ENCODE assay signal across 18 mouse cellular contexts in the genomic region with DNA sequence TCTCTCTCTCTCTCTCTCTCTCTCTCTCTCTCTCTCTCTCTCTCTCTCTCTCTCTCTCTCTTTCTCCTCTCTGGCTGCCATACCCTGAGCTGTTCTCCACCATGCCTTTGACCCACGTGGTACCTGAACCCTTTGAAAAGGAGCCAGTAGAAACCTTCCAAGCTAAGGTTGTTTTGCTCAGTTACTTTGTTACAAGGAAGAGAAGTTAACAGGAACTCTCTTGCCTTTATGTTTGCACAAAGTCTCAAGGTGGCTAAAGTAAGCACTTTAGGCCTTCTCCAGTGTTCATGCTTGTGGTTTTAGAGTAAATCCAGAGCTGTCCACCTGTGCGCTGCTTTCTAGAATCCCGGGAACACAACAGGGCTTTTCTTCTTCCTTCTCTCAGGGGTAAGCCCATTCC. TPM values are rescaled to one million over a fixed set of nuclear protein-coding genes. Genes with fewer than 3 reads are reported as not detected.
A peak's percentile ranks its signal among the peaks of the same experiment; 100 is the strongest.
DNase-seq lines count a peak whose midpoint lies in the region; ATAC-seq and TF ChIP-seq lines count a peak whose summit lies in the region.
"Had no signal": no experiment of that assay in that cellular context is flagged by ENCODE, and none has a peak within 500 bp of the region (broad histone marks: within the 10 kb centered on the region; RNA-seq: fewer than 3 reads in every experiment).

No protein-coding gene starts in this region.

- no peak for TF ChIP-seq POLR2A in lung, adult 2 months (IDR thresholded peaks at IDR 0.05; ENCODE audit: borderline replicate concordance, extremely low read depth, low read depth, low read length)

- no peak overlapping the region for H3K9ac ChIP-seq in lung, embryonic 15.5 days
- no peak overlapping the region for H3K9ac ChIP-seq in kidney, embryonic 14.5 days (ENCODE audit: low read depth, low read length)
- no peak overlapping the region for H3K9ac ChIP-seq in hindbrain, embryonic 12.5 days
- H3K9ac ChIP-seq: forebrain, embryonic 13.5 days; forebrain, postnatal 0 days; heart, embryonic 15.5 days; hindbrain, embryonic 14.5 days had no signal

- H3K36me3 ChIP-seq in lung, embryonic 15.5 days = no peaks in the 10 kb centered on the region
- H3K36me3 ChIP-seq in kidney, embryonic 14.5 days (ENCODE audit: control insufficient read depth, insufficient read depth, low read length) = no peaks in the 10 kb centered on the region
- no peaks in the 10 kb centered on the region for H3K36me3 ChIP-seq in hindbrain, embryonic 12.5 days
- H3K36me3 ChIP-seq: embryonic facial prominence, embryonic 10.5 days; heart, embryonic 15.5 days had no signal

- H3K4me3 ChIP-seq in lung, adult 2 months (replicated peaks; ENCODE audit: extremely low read depth, low read depth, low read length) = no peak overlapping the region
- no peak overlapping the region for H3K4me3 ChIP-seq in lung, embryonic 15.5 days
- no peak overlapping the region for H3K4me3 ChIP-seq in kidney, embryonic 14.5 days (ENCODE audit: low read length)
- H3K4me3 ChIP-seq in hindbrain, embryonic 12.5 days = no peak overlapping the region
- H3K4me3 ChIP-seq: embryonic facial prominence, embryonic 10.5 days; forebrain, embryonic 13.5 days; heart, adult 2 months; heart, embryonic 15.5 days had no signal

- no peak for TF ChIP-seq CTCF in lung, adult 2 months (IDR thresholded peaks at IDR 0.05; ENCODE audit: insufficient read depth, low read length)

- H3K4me1 ChIP-seq in lung, adult 2 months (ENCODE audit: control insufficient read depth, insufficient read depth, low read length) = no peaks in the 10 kb centered on the region
- H3K4me1 ChIP-seq in lung, embryonic 15.5 days = no peaks in the 10 kb centered on the region
- no peaks in the 10 kb centered on the region for H3K4me1 ChIP-seq in kidney, embryonic 14.5 days (ENCODE audit: control insufficient read depth, insufficient read depth, low read length)
- peaks cover 13% of the 10 kb centered on the region; the same call in 1 of the 2 replicates for H3K4me1 ChIP-seq in hindbrain, embryonic 12.5 days
- H3K4me1 ChIP-seq: heart, embryonic 15.5 days had no signal

- H3K27ac ChIP-seq in lung, embryonic 15.5 days = peak overlapping the region; percentile 59; the same call in 1 of the 2 replicates
- no peak overlapping the region for H3K27ac ChIP-seq in kidney, embryonic 14.5 days (ENCODE audit: low read depth, low read length)
- H3K27ac ChIP-seq in hindbrain, embryonic 12.5 days = no peak overlapping the region
- H3K27ac ChIP-seq: embryonic facial prominence, embryonic 10.5 days; forebrain, embryonic 13.5 days; heart, adult 2 months; heart, embryonic 15.5 days; hindbrain, embryonic 14.5 days had no signal

- DNase-seq in lung, adult 2 months = peak; percentile 22
- DNase-seq in lung, postnatal 14 days = peak; percentile 38
- no peak for DNase-seq in cerebellum, adult 11-12 months
- DNase-seq: adrenal gland, postnatal 25 days; cerebellum, adult 2 months; cerebellum, postnatal 10 days; forebrain, postnatal 0 days; gastrocnemius, postnatal 14 days; heart, adult 2 months; heart, postnatal 14 days had no signal

- H3K27me3 ChIP-seq in lung, embryonic 15.5 days = no peaks in the 10 kb centered on the region
- H3K27me3 ChIP-seq in kidney, embryonic 14.5 days (ENCODE audit: control insufficient read depth, insufficient read depth, low read length) = no peaks in the 10 kb centered on the region
- no peaks in the 10 kb centered on the region for H3K27me3 ChIP-seq in hindbrain, embryonic 12.5 days
- H3K27me3 ChIP-seq: forebrain, embryonic 13.5 days; heart, embryonic 15.5 days had no signal

- peak; percentile 80 for ATAC-seq in lung, embryonic 15.5 days (ENCODE audit: borderline replicate concordance, extremely low read depth, low FRiP score, low TSS enrichment)
- no peak for ATAC-seq in kidney, embryonic 14.5 days (ENCODE audit: low FRiP score, low TSS enrichment)
- ATAC-seq in hindbrain, embryonic 12.5 days (ENCODE audit: low FRiP score) = no peak
- ATAC-seq: forebrain, embryonic 13.5 days had no signal

- H3K9me3 ChIP-seq in lung, embryonic 15.5 days = no peaks in the 10 kb centered on the region
- no peaks in the 10 kb centered on the region for H3K9me3 ChIP-seq in kidney, embryonic 14.5 days (ENCODE audit: control insufficient read depth, low read length)
- no peaks in the 10 kb centered on the region for H3K9me3 ChIP-seq in hindbrain, embryonic 12.5 days (replicated peaks)
- H3K9me3 ChIP-seq: embryonic facial prominence, embryonic 10.5 days; forebrain, embryonic 13.5 days; heart, embryonic 15.5 days had no signal

- H3K4me2 ChIP-seq in lung, embryonic 15.5 days = no peak overlapping the region
- no peak overlapping the region for H3K4me2 ChIP-seq in kidney, embryonic 14.5 days (replicated peaks; ENCODE audit: low read depth, low read length)
- no peak overlapping the region for H3K4me2 ChIP-seq in hindbrain, embryonic 12.5 days (replicated peaks)
- H3K4me2 ChIP-seq: forebrain, embryonic 13.5 days; heart, embryonic 11.5 days; heart, embryonic 15.5 days; hindbrain, embryonic 14.5 days had no signal

- 71% methylated on average over 3 of the region's 3 CpGs for WGBS in lung, adult 2 months
- WGBS in lung, embryonic 15.5 days = 43% methylated on average over 3 of the region's 3 CpGs
- WGBS in kidney, embryonic 14.5 days = 69% methylated on average over 3 of the region's 3 CpGs
- WGBS in hindbrain, embryonic 12.5 days = 74% methylated on average over 3 of the region's 3 CpGs

RNA-seq across cellular contexts. Expression of a gene that starts 8.2 kb away (rescaled TPM):
- polyA plus RNA-seq in lung, adult 2 months (2012; rRNA removed) = 1.7 and 2.2 TPM in 2 replicates
- polyA plus RNA-seq in lung, embryonic 15.5 days (2015; fragmentation: Nextera tagmentation; extraction: Ambion mirVana) = 1.1 and 1.5 TPM in 2 replicates
- 1.9 and 2.7 TPM in 2 replicates for polyA plus RNA-seq in kidney, embryonic 14.5 days (2014; fragmentation: Nextera tagmentation; extraction: Ambion mirVana)
- polyA plus RNA-seq in hindbrain, embryonic 12.5 days (2016; fragmentation: Nextera tagmentation; extraction: Ambion mirVana) = 0.64 and 1.3 TPM in 2 replicates

RNA-seq across cellular contexts. Expression of a gene that starts 8.2 kb away (rescaled TPM):
- polyA plus RNA-seq in lung, adult 2 months (2012; rRNA removed) = 14.3 and 27.5 TPM in 2 replicates
- polyA plus RNA-seq in lung, embryonic 15.5 days (2015; fragmentation: Nextera tagmentation; extraction: Ambion mirVana) = 111 and 114 TPM in 2 replicates
- polyA plus RNA-seq in kidney, embryonic 14.5 days (2014; fragmentation: Nextera tagmentation; extraction: Ambion mirVana) = 82.2 and 86.8 TPM in 2 replicates
- polyA plus RNA-seq in hindbrain, embryonic 12.5 days (2016; fragmentation: Nextera tagmentation; extraction: Ambion mirVana) = 230 and 238 TPM in 2 replicates

RNA-seq across cellular contexts. Expression of a gene that starts 27.7 kb away (rescaled TPM):
- 0.71 and 2.2 TPM in 2 replicates for polyA plus RNA-seq in lung, adult 2 months (2012; rRNA removed)
- 0.77 and 0.89 TPM in 2 replicates for polyA plus RNA-seq in lung, embryonic 15.5 days (2015; fragmentation: Nextera tagmentation; extraction: Ambion mirVana)
- 4.8 and 5.1 TPM in 2 replicates for polyA plus RNA-seq in kidney, embryonic 14.5 days (2014; fragmentation: Nextera tagmentation; extraction: Ambion mirVana)
- 0.79 and 0.83 TPM in 2 replicates for polyA plus RNA-seq in hindbrain, embryonic 12.5 days (2016; fragmentation: Nextera tagmentation; extraction: Ambion mirVana)

RNA-seq across cellular contexts. Expression of a gene that starts 52.2 kb away (rescaled TPM):
- polyA plus RNA-seq in lung, adult 2 months (2012; rRNA removed) = 2.6 and 4.4 TPM in 2 replicates
- 19.1 and 21.9 TPM in 2 replicates for polyA plus RNA-seq in lung, embryonic 15.5 days (2015; fragmentation: Nextera tagmentation; extraction: Ambion mirVana)
- 19.7 and 28.4 TPM in 2 replicates for polyA plus RNA-seq in kidney, embryonic 14.5 days (2014; fragmentation: Nextera tagmentation; extraction: Ambion mirVana)
- polyA plus RNA-seq in hindbrain, embryonic 12.5 days (2016; fragmentation: Nextera tagmentation; extraction: Ambion mirVana) = 36.7 and 40.0 TPM in 2 replicates
